14 mouse cellular contexts compared by ENCODE assay signal in genomic region chr17:84874494-84874893, GRCm38 (mm10).
DNase-seq lines count a peak whose midpoint lies in the region; ATAC-seq and TF ChIP-seq lines count a peak whose summit lies in the region.
"Had no signal": no experiment of that assay in that cellular context is flagged by ENCODE, and none has a peak within 500 bp of the region (broad histone marks: within the 10 kb centered on the region; RNA-seq: fewer than 3 reads in every experiment).

No protein-coding gene starts in this region.

- no peak overlapping the region for H3K4me3 ChIP-seq in gastrocnemius, adult 2 months
- no peak overlapping the region for H3K4me3 ChIP-seq in intestine, embryonic 16.5 days (ENCODE audit: low read length)
- H3K4me3 ChIP-seq in kidney, postnatal 0 days (replicated peaks; ENCODE audit: low read depth, low read length), result no peak overlapping the region
- no peak overlapping the region for H3K4me3 ChIP-seq in hindbrain, postnatal 0 days (ENCODE audit: low read length)
- no peak overlapping the region for H3K4me3 ChIP-seq in forebrain, postnatal 0 days (ENCODE audit: low read depth, low read length)
- H3K4me3 ChIP-seq in forebrain, embryonic 13.5 days, result no peak overlapping the region
- H3K4me3 ChIP-seq: embryonic facial prominence, embryonic 12.5 days; heart, embryonic 10.5 days; limb, embryonic 13.5 days; lung, embryonic 15.5 days had no signal

- DNase-seq in gastrocnemius, adult 2 months, result no peak
- no peak for DNase-seq in gastrocnemius, postnatal 36 days
- peak; percentile 6 for DNase-seq in Muller cell, postnatal 12 days (ENCODE audit: inconsistent ontology term)
- DNase-seq in kidney, postnatal 0 days (ENCODE audit: low spot score), result peak; percentile 52
- no peak for DNase-seq in hindbrain, postnatal 0 days (ENCODE audit: low spot score)
- DNase-seq in forebrain, postnatal 0 days, result no peak
- DNase-seq: heart, postnatal 36 days; thymus, adult 18-20 months had no signal

- no peak overlapping the region for H3K4me2 ChIP-seq in intestine, embryonic 16.5 days (ENCODE audit: low read depth, low read length)
- H3K4me2 ChIP-seq in kidney, postnatal 0 days (ENCODE audit: low read length), result no peak overlapping the region
- H3K4me2 ChIP-seq in hindbrain, postnatal 0 days (ENCODE audit: low read depth, low read length), result no peak overlapping the region
- H3K4me2 ChIP-seq in forebrain, postnatal 0 days (ENCODE audit: low read depth), result no peak overlapping the region
- H3K4me2 ChIP-seq in forebrain, embryonic 13.5 days, result no peak overlapping the region
- H3K4me2 ChIP-seq: embryonic facial prominence, embryonic 12.5 days; limb, embryonic 13.5 days; lung, embryonic 15.5 days had no signal

- 66% methylated on average over 6 of the region's 6 CpGs for WGBS in intestine, embryonic 16.5 days
- 35% methylated on average over 6 of the region's 6 CpGs for WGBS in kidney, postnatal 0 days
- 75% methylated on average over 6 of the region's 6 CpGs for WGBS in hindbrain, postnatal 0 days
- WGBS in forebrain, postnatal 0 days, result 76% methylated on average over 6 of the region's 6 CpGs
- 79% methylated on average over 6 of the region's 6 CpGs for WGBS in forebrain, embryonic 13.5 days

- no peak for TF ChIP-seq CTCF in gastrocnemius, adult 2 months (IDR thresholded peaks at IDR 0.05)
- TF ChIP-seq CTCF in kidney, postnatal 0 days (IDR thresholded peaks at IDR 0.05; ENCODE audit: low read depth), result no peak
- no peak for TF ChIP-seq CTCF in hindbrain, postnatal 0 days (IDR thresholded peaks at IDR 0.05; ENCODE audit: low read depth)
- no peak for TF ChIP-seq CTCF in forebrain, postnatal 0 days (IDR thresholded peaks at IDR 0.05; ENCODE audit: low read depth)

- no peaks in the 10 kb centered on the region for H3K27me3 ChIP-seq in intestine, embryonic 16.5 days (replicated peaks; ENCODE audit: control insufficient read depth, insufficient read depth, low read length)
- H3K27me3 ChIP-seq in kidney, postnatal 0 days (ENCODE audit: insufficient read depth, low read length), result no peaks in the 10 kb centered on the region
- no peaks in the 10 kb centered on the region for H3K27me3 ChIP-seq in hindbrain, postnatal 0 days (ENCODE audit: insufficient read depth, low read length)
- H3K27me3 ChIP-seq in forebrain, postnatal 0 days (ENCODE audit: insufficient read depth, low read length), result no peaks in the 10 kb centered on the region
- no peaks in the 10 kb centered on the region for H3K27me3 ChIP-seq in forebrain, embryonic 13.5 days
- H3K27me3 ChIP-seq: limb, embryonic 13.5 days; lung, embryonic 15.5 days had no signal

- no peak overlapping the region for H3K9ac ChIP-seq in intestine, embryonic 16.5 days (ENCODE audit: low read depth, low read length)
- H3K9ac ChIP-seq in kidney, postnatal 0 days (ENCODE audit: low read depth, low read length), result no peak overlapping the region
- no peak overlapping the region for H3K9ac ChIP-seq in hindbrain, postnatal 0 days (replicated peaks; ENCODE audit: low read length)
- H3K9ac ChIP-seq in forebrain, postnatal 0 days, result no peak overlapping the region
- no peak overlapping the region for H3K9ac ChIP-seq in forebrain, embryonic 13.5 days
- H3K9ac ChIP-seq: embryonic facial prominence, embryonic 12.5 days; limb, embryonic 13.5 days; lung, embryonic 15.5 days had no signal

- intact Hi-C loops in gastrocnemius, adult 2 months (cut with DNase I), result no loop called here
- intact Hi-C loops in gastrocnemius, postnatal 36 days (cut with DNase I), result no loop called here

- H3K4me1 ChIP-seq in intestine, embryonic 16.5 days (ENCODE audit: control insufficient read depth, insufficient read depth, low read length), result peaks cover 2% of the 10 kb centered on the region; the same call in 1 of the 2 replicates
- H3K4me1 ChIP-seq in kidney, postnatal 0 days (replicated peaks; ENCODE audit: insufficient read depth, low read length), result peaks cover 4% of the 10 kb centered on the region
- no peaks in the 10 kb centered on the region for H3K4me1 ChIP-seq in hindbrain, postnatal 0 days (ENCODE audit: insufficient read depth, low read length)
- no peaks in the 10 kb centered on the region for H3K4me1 ChIP-seq in forebrain, postnatal 0 days (ENCODE audit: insufficient read depth)
- no peaks in the 10 kb centered on the region for H3K4me1 ChIP-seq in forebrain, embryonic 13.5 days
- H3K4me1 ChIP-seq: embryonic facial prominence, embryonic 12.5 days; heart, embryonic 10.5 days; limb, embryonic 13.5 days had no signal

- peak overlapping the region; percentile 68; the same call in 1 of the 2 replicates for H3K27ac ChIP-seq in gastrocnemius, adult 2 months
- H3K27ac ChIP-seq in intestine, embryonic 16.5 days (ENCODE audit: low read length), result no peak overlapping the region
- peak overlapping the region; percentile 47; the same call in 1 of the 2 replicates for H3K27ac ChIP-seq in kidney, postnatal 0 days
- no peak overlapping the region for H3K27ac ChIP-seq in hindbrain, postnatal 0 days
- H3K27ac ChIP-seq in forebrain, postnatal 0 days (ENCODE audit: low read depth, low read length), result no peak overlapping the region
- H3K27ac ChIP-seq in forebrain, embryonic 13.5 days, result no peak overlapping the region
- H3K27ac ChIP-seq: embryonic facial prominence, embryonic 12.5 days; heart, embryonic 10.5 days; limb, embryonic 13.5 days; lung, embryonic 15.5 days had no signal

- no peaks in the 10 kb centered on the region for H3K9me3 ChIP-seq in intestine, embryonic 16.5 days (ENCODE audit: control insufficient read depth, low read length)
- H3K9me3 ChIP-seq in kidney, postnatal 0 days (replicated peaks; ENCODE audit: low read length), result no peaks in the 10 kb centered on the region
- no peaks in the 10 kb centered on the region for H3K9me3 ChIP-seq in hindbrain, postnatal 0 days (ENCODE audit: low read length)
- H3K9me3 ChIP-seq in forebrain, postnatal 0 days (ENCODE audit: low read length), result no peaks in the 10 kb centered on the region
- no peaks in the 10 kb centered on the region for H3K9me3 ChIP-seq in forebrain, embryonic 13.5 days (replicated peaks)
- H3K9me3 ChIP-seq: embryonic facial prominence, embryonic 12.5 days; heart, embryonic 10.5 days; limb, embryonic 13.5 days; lung, embryonic 15.5 days had no signal

- peak; percentile 49 for ATAC-seq in intestine, embryonic 16.5 days
- ATAC-seq in kidney, postnatal 0 days (replicated peaks; ENCODE audit: low FRiP score, low read depth), result peak; percentile 85
- ATAC-seq in hindbrain, postnatal 0 days, result no peak
- no peak for ATAC-seq in forebrain, postnatal 0 days
- ATAC-seq in forebrain, embryonic 13.5 days, result no peak

- no peaks in the 10 kb centered on the region for H3K36me3 ChIP-seq in intestine, embryonic 16.5 days (ENCODE audit: control insufficient read depth, insufficient read depth, low read length)
- no peaks in the 10 kb centered on the region for H3K36me3 ChIP-seq in kidney, postnatal 0 days (ENCODE audit: insufficient read depth, low read length)
- no peaks in the 10 kb centered on the region for H3K36me3 ChIP-seq in hindbrain, postnatal 0 days (ENCODE audit: insufficient read depth, low read length)
- H3K36me3 ChIP-seq in forebrain, postnatal 0 days (ENCODE audit: insufficient read depth), result no peaks in the 10 kb centered on the region
- no peaks in the 10 kb centered on the region for H3K36me3 ChIP-seq in forebrain, embryonic 13.5 days (ENCODE audit: poor library complexity, severe bottlenecking)
- H3K36me3 ChIP-seq: embryonic facial prominence, embryonic 12.5 days; heart, embryonic 10.5 days; limb, embryonic 13.5 days; lung, embryonic 15.5 days had no signal

Comparison
In these comparisons a context has a peak if more than half of its experiments do, and no peak if none do; other contexts are left out.
1. DNase-seq: peak in Muller cell, postnatal 12 days (single experiment) and kidney, postnatal 0 days (single experiment); none in gastrocnemius, adult 2 months (single experiment), gastrocnemius, postnatal 36 days (0 of 2), hindbrain, postnatal 0 days (single experiment) and forebrain, postnatal 0 days (single experiment).
2. H3K27ac ChIP-seq: peak in gastrocnemius, adult 2 months (single experiment) and kidney, postnatal 0 days (single experiment); none in intestine, embryonic 16.5 days (single experiment), hindbrain, postnatal 0 days (single experiment), forebrain, postnatal 0 days (single experiment) and forebrain, embryonic 13.5 days (single experiment).
3. ATAC-seq: peak in intestine, embryonic 16.5 days (single experiment) and kidney, postnatal 0 days (single experiment); none in hindbrain, postnatal 0 days (single experiment), forebrain, postnatal 0 days (single experiment) and forebrain, embryonic 13.5 days (single experiment).